Mouse (Mus musculus): ENCODE results near the gene Fam241b.
A peak's percentile ranks its signal among the peaks of the same experiment; 100 is the strongest.

Fam241b gene

GRCm38 (mm10) chr10:62143820-62144219 lies at the start of gene Fam241b:
Gene Fam241b (minus strand): TSS chr10:62143920.
- no peak for DNase-seq (ENCODE audit: low read depth, low spot score)

GRCm38 (mm10) chr10:62192701-62193157 lies 49.0 kb upstream of the Fam241b start:
- DNase-seq (ENCODE audit: low read depth, low spot score): no peak

GRCm38 (mm10) chr10:62190821-62191220 lies 47.1 kb upstream of the Fam241b start:
- DNase-seq (ENCODE audit: low read depth, low spot score): no peak

GRCm38 (mm10) chr10:62189910-62190309 lies 46.2 kb upstream of the Fam241b start:
- DNase-seq (ENCODE audit: low read depth, low spot score): no peak

- DNase-seq (ENCODE audit: low read depth, low spot score): no peak
Observed at GRCm38 (mm10) chr10:62189303-62189702, 45.6 kb upstream of the Fam241b start.

- peak; percentile 77 for DNase-seq (ENCODE audit: low read depth, low spot score)
Observed at GRCm38 (mm10) chr10:62186882-62187281, 43.2 kb upstream of the Fam241b start.

- DNase-seq (ENCODE audit: low read depth, low spot score): peak; percentile 93
Observed at GRCm38 (mm10) chr10:62183053-62183452, 39.3 kb upstream of the Fam241b start.

GRCm38 (mm10) chr10:62182471-62183014 lies 38.8 kb upstream of the Fam241b start:
- no peak for DNase-seq (ENCODE audit: low read depth, low spot score)

- DNase-seq (ENCODE audit: low read depth, low spot score): peak; percentile 9
Observed at GRCm38 (mm10) chr10:62181701-62182100, 38.0 kb upstream of the Fam241b start.

GRCm38 (mm10) chr10:62179944-62180343 lies 36.2 kb upstream of the Fam241b start:
- no peak for DNase-seq (ENCODE audit: low read depth, low spot score)

GRCm38 (mm10) chr10:62174533-62175313 lies 31.0 kb upstream of the Fam241b start:
- DNase-seq (ENCODE audit: low read depth, low spot score): no peak

- DNase-seq (ENCODE audit: low read depth, low spot score): no peak
Observed at GRCm38 (mm10) chr10:62173941-62174448, 30.3 kb upstream of the Fam241b start.

GRCm38 (mm10) chr10:62172841-62173553 lies 29.3 kb upstream of the Fam241b start:
- no peak for DNase-seq (ENCODE audit: low read depth, low spot score)

- no peak for DNase-seq (ENCODE audit: low read depth, low spot score)
Observed at GRCm38 (mm10) chr10:62162410-62162809, 18.7 kb upstream of the Fam241b start.

GRCm38 (mm10) chr10:62149929-62150328 lies 6.2 kb upstream of the Fam241b start:
- DNase-seq (ENCODE audit: low read depth, low spot score): no peak

- DNase-seq (ENCODE audit: low read depth, low spot score): no peak
Observed at GRCm38 (mm10) chr10:62147466-62148248, 3.9 kb upstream of the Fam241b start.

GRCm38 (mm10) chr10:62145957-62146356 lies 2.2 kb upstream of the Fam241b start:
- DNase-seq (ENCODE audit: low read depth, low spot score): no peak

- no peak for DNase-seq (ENCODE audit: low read depth, low spot score)
Observed at GRCm38 (mm10) chr10:62138040-62138439, 5.7 kb downstream of the Fam241b start.

GRCm38 (mm10) chr10:62137150-62137549 lies 6.6 kb downstream of the Fam241b start:
- DNase-seq (ENCODE audit: low read depth, low spot score): no peak

GRCm38 (mm10) chr10:62135696-62136470 lies 7.8 kb downstream of the Fam241b start:
- no peak for DNase-seq (ENCODE audit: low read depth, low spot score)

Measured in CD4-positive, CD25-positive, alpha-beta regulatory T cell, adult 2 months (primary cell).